Mouse (Mus musculus): ENCODE data around the gene Abca2.

GRCm38 (mm10) chr2:25431308-25431855 is 2.9 kb downstream of the Abca2 start:
- TF ChIP-seq CTCF (IDR thresholded peaks at IDR 0.05; ENCODE audit: control insufficient read depth, insufficient read depth, low read length) (no peak), POLR2A (IDR thresholded peaks at IDR 0.05; ENCODE audit: borderline replicate concordance, control insufficient read depth, low read depth, low read length) (no peak)
